Mouse (Mus musculus) CD4-positive, CD25-positive, alpha-beta regulatory T cell (primary cell): ENCODE data around the gene Tti1. TPM values are rescaled to one million over a fixed set of nuclear protein-coding genes. Genes with fewer than 3 reads are reported as not detected.

Source experiments
- polyA plus RNA-seq: library from polyadenylated mRNA; unstranded; fragments of 100-300 nt; shearing (Covaris generic); gene quantifications from one replicate; pipeline ENCODE4 v1.2.1, GENCODE M21; 2017

Gene Tti1
- polyA plus RNA-seq: 24.1 TPM

DNA sequence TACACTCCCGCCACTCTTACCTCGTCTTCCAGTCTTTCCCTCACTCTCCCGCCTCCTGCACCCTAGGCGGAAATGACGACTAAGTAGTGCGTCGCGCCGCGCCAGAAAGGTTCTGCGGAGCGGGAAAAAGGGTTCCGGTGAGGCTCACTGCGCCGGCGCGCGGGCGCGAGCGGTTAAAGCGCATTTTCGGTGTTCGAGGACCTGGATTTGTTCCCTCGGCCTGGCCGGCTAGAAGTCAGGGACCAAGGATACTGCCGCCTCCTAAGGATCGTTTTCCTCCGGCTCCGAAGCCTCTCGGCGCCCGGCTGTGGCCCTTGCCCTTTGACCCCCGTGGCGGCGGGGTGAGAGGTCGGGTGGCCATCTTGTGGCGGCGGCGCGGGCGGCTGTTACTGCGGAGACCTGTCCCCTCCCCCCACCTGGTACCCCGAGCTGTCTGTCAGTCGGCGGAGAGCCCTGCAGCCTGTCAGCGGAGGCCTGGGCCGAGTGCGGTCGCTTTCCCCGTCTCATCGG is at the start of gene Tti1, which contains the start of gene Rprd1b:
Gene Tti1 (minus strand): TSS at position 80 of the 510 bp plus-strand sequence.
Gene Rprd1b (plus strand): TSS at position 144 of the 510 bp plus-strand sequence.

Other genes with a start within 250 kb of the Tti1 start
- gene Vstm2l, start 113.8 kb downstream of the Tti1 start, polyA plus RNA-seq: not detected
- 41.4 TPM for gene Rprd1b, start 64 bp upstream of the Tti1 start, polyA plus RNA-seq
- 4.7 TPM for gene Tgm2, start 118.0 kb upstream of the Tti1 start, polyA plus RNA-seq
- not detected for gene D630003M21Rik, start 200.8 kb upstream of the Tti1 start, polyA plus RNA-seq
- gene Bpi, start 229.7 kb upstream of the Tti1 start, polyA plus RNA-seq: not detected